Mouse (Mus musculus) G1E (cell line): ENCODE results near the gene Tprgl. TPM values are rescaled to one million over a fixed set of nuclear protein-coding genes. Genes with fewer than 3 reads are reported as not detected.

ENCODE experiments used
- ATAC-seq: 2 replicates; pipeline ENCODE4 v1.8.0; 2016; ENCODE audit warnings: mild to moderate bottlenecking; ENCODE audit not compliant: insufficient number of reproducible peaks, poor library complexity, low FRiP score, severe bottlenecking; ENCODE audit errors: extremely low read depth
- DNase-seq: peaks from one replicate; pipeline ENCODE4 v3.0.0; 2012; ENCODE audit warnings: low spot score
- H3K27me3 ChIP-seq: 2 replicates; pipeline ENCODE4 v1.6.1; 2012; ENCODE audit warnings: mild to moderate bottlenecking, low read length, inconsistent platforms; ENCODE audit not compliant: insufficient read depth
- H3K36me3 ChIP-seq: replicated peaks from 2 replicates; pipeline ENCODE3; 2012; ENCODE audit warnings: mild to moderate bottlenecking, inconsistent platforms
- H3K4me1 ChIP-seq: 2 replicates; pipeline ENCODE4 v1.6.1; 2012; ENCODE audit warnings: low read depth, low read length, inconsistent platforms, mixed read lengths; ENCODE audit not compliant: insufficient read depth
- H3K4me3 ChIP-seq: 2 replicates; pipeline ENCODE4 v1.5.1; 2012; ENCODE audit warnings: low read depth, mild to moderate bottlenecking, inconsistent platforms, low read length, moderate library complexity, mixed read lengths
- H3K9me3 ChIP-seq: replicated peaks from 2 replicates; pipeline ENCODE4 v1.6.1; 2012; ENCODE audit warnings: inconsistent platforms
- CTCF ChIP-seq: IDR thresholded peaks from 2 replicates; pipeline ENCODE4 v1.5.1; 2012; ENCODE audit warnings: low read depth, low read length, inconsistent platforms, mixed read lengths
- GATA1 ChIP-seq: IDR thresholded peaks from 2 replicates; pipeline ENCODE4 v1.6.1; 2012; ENCODE audit warnings: borderline replicate concordance, low read length, inconsistent platforms, mixed read lengths
- GATA2 ChIP-seq: IDR thresholded peaks from 2 replicates; pipeline ENCODE4 v1.6.1; 2012; ENCODE audit warnings: low read depth, low read length, inconsistent platforms, borderline replicate concordance
- POLR2AphosphoS5 ChIP-seq: IDR thresholded peaks from 2 replicates; pipeline ENCODE4 v1.6.1; 2012; ENCODE audit warnings: low read depth, low read length, inconsistent platforms; ENCODE audit not compliant: insufficient replicate concordance
- TAL1 ChIP-seq: conservative IDR thresholded peaks from 2 replicates; pipeline ENCODE4 v1.6.1; 2012; ENCODE audit warnings: low read depth, low read length, inconsistent platforms, mixed read lengths
- polyA plus RNA-seq: library from polyadenylated mRNA; stranded (reverse); fragments of >175 nt; gene quantifications from 2 replicates; pipeline ENCODE4 v1.2.3, GENCODE M21; 2012
- total RNA-seq, 2 experiments: library from RNA; stranded (forward) in 1 of 2; stranded (reverse) in 1 of 2; fragments of 200-1000 nt in 1 of 2; fragments of >200 nt in 1 of 2; fragmentation: Nextera tagmentation in 1 of 2; gene quantifications; 2 replicates each; pipeline ENCODE4 v1.2.3; 2014 to 2017

Gene Tprgl
- total and polyA plus RNA-seq, 3 experiments = 51.1 to 60.8 (median 55.8) TPM

DNA sequence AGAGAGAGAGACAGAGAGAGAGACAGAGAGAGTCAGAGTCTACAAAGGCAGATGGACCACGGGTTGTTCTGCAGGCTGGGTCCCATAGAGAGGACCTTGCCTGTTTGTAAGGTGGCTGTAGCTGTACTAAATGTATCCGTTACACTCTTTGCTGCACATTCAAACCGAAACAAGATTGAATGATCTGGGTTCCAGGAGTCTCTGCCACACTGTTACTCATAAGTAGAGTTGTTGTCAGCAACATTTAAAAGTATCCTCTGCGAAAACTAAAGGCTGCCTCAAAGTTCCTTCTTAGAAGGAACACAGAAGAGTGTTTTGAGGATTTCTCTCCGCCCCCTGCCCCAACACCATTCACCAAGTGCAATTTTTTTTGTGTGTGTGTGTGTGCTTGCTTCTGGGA is 23.3 kb downstream of the Tprgl start:
- H3K4me1 ChIP-seq = peaks cover 8% of the 10 kb centered on the region

DNA sequence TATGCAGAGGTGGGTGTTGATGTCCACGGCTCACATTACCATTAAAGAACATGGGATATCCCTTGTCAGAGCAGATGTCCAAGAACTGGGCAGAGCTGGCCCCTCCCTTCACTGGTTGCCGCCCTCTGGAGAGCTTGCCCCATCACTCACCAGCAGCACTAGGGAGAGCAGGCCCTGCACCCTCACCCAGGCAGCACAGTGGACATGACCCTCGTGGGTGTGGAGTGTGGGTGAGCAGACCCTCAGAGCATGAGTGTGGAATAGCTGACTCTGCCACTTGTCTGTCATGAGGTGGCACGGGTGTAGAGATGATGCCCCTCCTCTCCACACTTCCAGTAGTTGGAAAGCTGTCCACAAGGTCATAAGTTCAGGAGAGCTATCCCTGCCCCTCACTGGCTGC is 25.7 kb downstream of the Tprgl start:
- Histone ChIP-seq H3K4me3 (no peak overlapping the region), H3K9me3 (peaks cover 6% of the 10 kb centered on the region), H3K36me3 (no peaks in the 10 kb centered on the region), H3K27me3 (peaks cover 6% of the 10 kb centered on the region; the same call in 1 of the 2 replicates), H3K4me1 (no peaks in the 10 kb centered on the region)
- no peak for DNase-seq
- ATAC-seq = no peak
- TF ChIP-seq GATA2 (no peak), CTCF (no peak), TAL1 (no peak), GATA1 (no peak), POLR2AphosphoS5 (no peak)

More for the DNA sequence above, 23.3 kb downstream of the Tprgl start:
- TF ChIP-seq GATA1 (no peak), GATA2 (no peak), POLR2AphosphoS5 (no peak), TAL1 (no peak), CTCF (no peak)
- Histone ChIP-seq H3K27me3 (peaks cover 20% of the 10 kb centered on the region; the same call in 1 of the 2 replicates), H3K36me3 (no peaks in the 10 kb centered on the region), H3K4me3 (no peak overlapping the region), H3K9me3 (peaks cover 18% of the 10 kb centered on the region)
- ATAC-seq (no peak), DNase-seq (no peak)

GRCm38 (mm10) chr4:154131894-154132293 is 28.6 kb downstream of the Tprgl start:
- TF ChIP-seq CTCF (no peak), POLR2AphosphoS5 (no peak), GATA2 (no peak), TAL1 (no peak), GATA1 (no peak)
- H3K4me3 ChIP-seq = no peak overlapping the region
- DNase-seq = no peak
- no peak for ATAC-seq
- H3K36me3 ChIP-seq = no peaks in the 10 kb centered on the region
- H3K4me1 ChIP-seq = no peaks in the 10 kb centered on the region
- peaks cover 6% of the 10 kb centered on the region; the same call in 1 of the 2 replicates for H3K27me3 ChIP-seq
- H3K9me3 ChIP-seq = no peaks in the 10 kb centered on the region

DNA sequence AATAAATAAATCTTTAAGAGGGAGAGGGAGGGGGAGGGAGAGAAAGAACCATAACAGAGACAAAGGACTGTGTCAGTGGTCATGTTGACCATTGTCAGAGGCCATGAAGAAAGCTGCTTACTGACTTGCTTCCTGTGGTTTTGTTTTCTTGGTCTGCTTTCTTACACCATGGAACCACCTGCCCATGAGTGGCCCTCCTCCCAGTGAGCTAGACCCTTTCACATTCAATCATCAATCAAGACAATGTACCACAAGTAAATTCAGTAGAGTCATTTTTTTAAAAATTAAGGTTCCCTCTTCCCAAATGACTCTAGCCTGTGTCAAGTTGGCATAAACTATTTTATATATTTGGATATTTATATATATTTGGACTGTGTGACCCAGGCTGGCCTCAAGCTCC is 30.5 kb downstream of the Tprgl start:
- TF ChIP-seq CTCF (no peak), GATA2 (no peak), GATA1 (no peak), TAL1 (no peak), POLR2AphosphoS5 (no peak)
- Histone ChIP-seq H3K9me3 (peaks cover 5% of the 10 kb centered on the region), H3K27me3 (peaks cover 6% of the 10 kb centered on the region; the same call in 1 of the 2 replicates), H3K4me1 (no peaks in the 10 kb centered on the region), H3K36me3 (no peaks in the 10 kb centered on the region), H3K4me3 (no peak overlapping the region)
- DNase-seq (no peak), ATAC-seq (no peak)

- ATAC-seq = no peak
- H3K27me3 ChIP-seq = no peaks in the 10 kb centered on the region
- H3K4me3 ChIP-seq = no peak overlapping the region
- H3K36me3 ChIP-seq = no peaks in the 10 kb centered on the region
- no peaks in the 10 kb centered on the region for H3K4me1 ChIP-seq
- no peak for DNase-seq
- no peak for TF ChIP-seq CTCF
- no peak for TF ChIP-seq TAL1
- TF ChIP-seq POLR2AphosphoS5 = no peak
- TF ChIP-seq GATA1 = no peak
- no peak for TF ChIP-seq GATA2
- peaks cover 9% of the 10 kb centered on the region for H3K9me3 ChIP-seq
Observed at GRCm38 (mm10) chr4:154127273-154127672, 33.2 kb downstream of the Tprgl start.

GRCm38 (mm10) chr4:154125202-154125601 is 35.3 kb downstream of the Tprgl start:
- DNase-seq (no peak), ATAC-seq (no peak)
- TF ChIP-seq POLR2AphosphoS5 = no peak
- no peak for TF ChIP-seq GATA1
- no peak for TF ChIP-seq TAL1
- TF ChIP-seq CTCF = no peak
- Histone ChIP-seq H3K27me3 (no peaks in the 10 kb centered on the region), H3K4me3 (no peak overlapping the region), H3K4me1 (no peaks in the 10 kb centered on the region), H3K36me3 (no peaks in the 10 kb centered on the region), H3K9me3 (peaks cover 12% of the 10 kb centered on the region)

DNA sequence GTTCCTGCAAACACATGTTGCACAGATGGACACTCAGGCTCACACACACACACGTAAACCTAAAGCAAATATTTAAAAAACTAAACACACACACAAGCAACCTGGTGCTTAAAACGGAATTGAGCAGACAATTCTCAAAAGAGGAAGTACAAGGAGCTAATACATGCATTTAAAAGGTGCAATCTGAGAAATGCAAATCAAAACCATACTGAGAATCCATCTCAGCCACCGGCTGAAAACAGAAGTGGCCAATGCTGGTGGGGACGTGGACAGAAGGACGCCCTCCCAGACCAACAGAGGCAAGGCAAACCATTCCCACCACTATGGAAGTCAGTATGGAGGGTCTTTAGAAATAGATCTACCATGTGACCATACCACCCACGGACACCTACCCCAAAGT is 36.9 kb downstream of the Tprgl start:
- TF ChIP-seq POLR2AphosphoS5 = no peak
- no peak for TF ChIP-seq GATA2
- no peak for TF ChIP-seq CTCF
- TF ChIP-seq GATA1 = no peak
- TF ChIP-seq TAL1 = no peak
- no peaks in the 10 kb centered on the region for H3K4me1 ChIP-seq

More for the DNA sequence above, 36.9 kb downstream of the Tprgl start:
- Histone ChIP-seq H3K27me3 (no peaks in the 10 kb centered on the region), H3K9me3 (peaks cover 14% of the 10 kb centered on the region), H3K4me3 (no peak overlapping the region), H3K36me3 (no peaks in the 10 kb centered on the region)
- ATAC-seq (no peak), DNase-seq (no peak)
